Mouse (Mus musculus) heart, embryonic 14.5 days (tissue): ENCODE measurements around the gene Atp1a3. TPM values are rescaled to one million over a fixed set of nuclear protein-coding genes. Genes with fewer than 3 reads are reported as not detected.
A peak's percentile ranks its signal among the peaks of the same experiment; 100 is the strongest.
"Not testable (repeated sequence)": the region's sequence is repeated elsewhere in the genome, so short reads cannot be mapped to it uniquely, and the experiment has no call there.

Source experiments
- ATAC-seq: fragments of 200-750 bp; cut with Nextera tagmentation; 2 replicates; pipeline ENCODE4 v1.8.0; 2017; ENCODE audit warnings: low read depth, moderate TSS enrichment; ENCODE audit not compliant: insufficient number of reproducible peaks, insufficient read depth, low FRiP score
- H3K27ac ChIP-seq, 2 experiments: fragments of 200-500 bp in 1 of 2; fragments of 300-500 bp in 1 of 2; sonication (generic) in 1 of 2; replicated peaks in 1 of 2; 2 replicates each; pipeline ENCODE4 v1.5.1; 2012 to 2014; ENCODE audit warnings: low read depth in 2 of 2, low read length in 2 of 2, control low read depth in 1 of 2, mild to moderate bottlenecking in 1 of 2, mixed read lengths in 1 of 2; ENCODE audit not compliant: control insufficient read depth in 1 of 2, insufficient read depth in 1 of 2
- H3K27me3 ChIP-seq: fragments of 300-500 bp; sonication (generic); 2 replicates; pipeline ENCODE4 v1.6.1; 2014; ENCODE audit warnings: mild to moderate bottlenecking, low read length, control low read depth; ENCODE audit not compliant: control insufficient read depth, insufficient read depth
- H3K36me3 ChIP-seq: fragments of 300-500 bp; sonication (generic); 2 replicates; pipeline ENCODE4 v1.6.1; 2014; ENCODE audit warnings: mild to moderate bottlenecking, control low read depth, low read length, mixed read lengths; ENCODE audit not compliant: control insufficient read depth, insufficient read depth
- H3K4me1 ChIP-seq, 2 experiments: fragments of 200-500 bp in 1 of 2; fragments of 300-500 bp in 1 of 2; sonication (generic) in 1 of 2; 2 replicates each; pipeline ENCODE4 v1.6.1; 2012 to 2014; ENCODE audit warnings: low read length in 2 of 2, control low read depth in 1 of 2, mixed read lengths in 1 of 2; ENCODE audit not compliant: control insufficient read depth in 2 of 2, insufficient read depth in 2 of 2
- H3K4me2 ChIP-seq: fragments of 300-500 bp; sonication (generic); 2 replicates; pipeline ENCODE4 v1.6.1; 2014; ENCODE audit warnings: mild to moderate bottlenecking, low read length
- H3K4me3 ChIP-seq, 2 experiments: fragments of 200-500 bp in 1 of 2; fragments of 300-500 bp in 1 of 2; sonication (generic) in 1 of 2; 2 replicates each; pipeline ENCODE4 v1.5.1; 2012 to 2014; ENCODE audit warnings: low read length in 2 of 2, mild to moderate bottlenecking in 2 of 2, control low read depth in 1 of 2, low read depth in 1 of 2, moderate library complexity in 1 of 2; ENCODE audit not compliant: control insufficient read depth in 1 of 2, insufficient read depth in 1 of 2
- H3K9ac ChIP-seq: fragments of 300-500 bp; sonication (generic); 2 replicates; pipeline ENCODE4 v1.6.1; 2014; ENCODE audit warnings: mild to moderate bottlenecking, low read length
- H3K9me3 ChIP-seq: fragments of 300-500 bp; sonication (generic); 2 replicates; pipeline ENCODE4 v1.6.1; 2016; ENCODE audit warnings: low read length, control low read depth; ENCODE audit not compliant: control insufficient read depth
- WGBS: fragments of 180-500 bp; shearing (Covaris S2); extraction: QIAGEN DNeasy Blood & Tissue Kit; methylation state at CpG from one replicate; pipeline ENCODE4 v1.1.7; 2014; 5-methylcytosine and 5-hydroxymethylcytosine counted together
- polyA plus RNA-seq: library from polyadenylated mRNA; unstranded; fragments of >200 nt; fragmentation: Nextera tagmentation; extraction: Ambion mirVana; gene quantifications from 2 replicates; pipeline ENCODE4 v1.2.1, GENCODE M21; 2014

Atp1a3 gene
- polyA plus RNA-seq, result 0.67 and 0.76 TPM in 2 replicates

DNA sequence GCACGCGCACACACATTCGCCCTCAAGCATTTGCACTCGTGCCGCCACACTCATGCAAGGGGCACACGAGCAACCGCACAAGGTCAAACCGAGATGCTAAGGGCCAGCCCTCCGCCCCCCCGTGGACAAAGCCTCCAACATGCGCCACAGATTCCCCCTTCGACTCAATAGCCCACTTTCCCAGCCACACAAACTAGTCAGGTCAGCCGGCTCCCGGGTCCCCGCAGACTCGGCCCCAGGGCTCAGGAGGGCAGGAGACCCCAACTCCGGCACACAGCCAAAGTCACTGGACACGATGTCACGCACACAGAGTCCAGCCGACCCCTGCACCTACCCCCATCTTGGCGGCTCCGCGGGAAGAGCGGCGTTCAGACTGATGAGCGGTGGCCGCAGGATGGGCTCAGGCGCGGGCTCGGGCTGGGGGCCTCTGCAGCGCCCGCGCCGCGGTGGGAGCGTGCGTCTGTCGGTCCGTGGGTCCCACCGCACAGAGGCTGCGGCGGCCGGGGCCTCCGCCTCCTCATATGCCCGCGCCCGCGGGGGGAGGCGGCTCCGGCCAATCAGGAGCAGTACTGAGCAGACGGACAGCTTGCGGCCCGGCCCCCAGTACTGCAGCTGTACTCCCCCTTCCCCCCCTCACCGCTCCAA is at the start of gene Atp1a3:
Gene Atp1a3 (minus strand): TSS at position 538 of the 645 bp plus-strand sequence.
- Histone ChIP-seq H3K27me3 (peaks cover 74% of the 10 kb centered on the region), H3K4me1 (peaks cover 12 to 25% of the 10 kb centered on the region in 2 experiments; a peak in 3 of 4 replicates), H3K27ac (no peak within 1 kb of the TSS), H3K36me3 (no peaks in the 10 kb centered on the region), H3K4me3 (peak within 1 kb of the TSS; percentile 36 to 38), H3K4me2 (peak within 1 kb of the TSS; percentile 62), H3K9ac (no peak within 1 kb of the TSS), H3K9me3 (no peaks in the 10 kb centered on the region)
- ATAC-seq, result no peak
- 2% methylated on average over 46 of the region's 54 CpGs for WGBS

DNA sequence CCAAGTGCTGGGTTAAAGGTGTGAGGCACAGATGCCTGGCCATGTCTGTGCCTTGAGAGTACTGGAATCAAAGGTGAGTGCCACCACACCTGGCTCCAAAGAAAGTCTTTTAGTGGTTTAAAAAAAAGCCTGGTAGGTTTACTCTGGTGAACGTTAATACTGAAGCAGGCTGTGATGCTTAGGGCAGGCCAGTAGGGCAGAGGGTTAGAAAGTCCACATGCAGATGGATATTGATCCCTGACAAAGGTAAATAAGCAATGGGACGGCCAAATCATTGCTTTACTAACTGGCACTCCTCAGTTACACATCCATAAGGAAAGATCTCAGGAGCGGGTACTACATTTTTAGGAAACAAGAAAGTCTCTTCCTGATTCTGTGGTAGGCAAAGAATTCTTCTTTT is 46.8 kb upstream of the Atp1a3 start:
- no peak for ATAC-seq
- H3K9ac ChIP-seq, result no peak overlapping the region
- H3K4me3 ChIP-seq, result no peak overlapping the region
- no peaks in the 10 kb centered on the region for H3K27me3 ChIP-seq
- H3K36me3 ChIP-seq, result peaks cover 55% of the 10 kb centered on the region
- peaks cover 16 to 26% of the 10 kb centered on the region in 2 experiments for H3K4me1 ChIP-seq
- no peaks in the 10 kb centered on the region for H3K9me3 ChIP-seq
- 93% methylated on average over 3 of the region's 3 CpGs for WGBS
- no peak overlapping the region for H3K4me2 ChIP-seq
- H3K27ac ChIP-seq, result no peak overlapping the region

DNA sequence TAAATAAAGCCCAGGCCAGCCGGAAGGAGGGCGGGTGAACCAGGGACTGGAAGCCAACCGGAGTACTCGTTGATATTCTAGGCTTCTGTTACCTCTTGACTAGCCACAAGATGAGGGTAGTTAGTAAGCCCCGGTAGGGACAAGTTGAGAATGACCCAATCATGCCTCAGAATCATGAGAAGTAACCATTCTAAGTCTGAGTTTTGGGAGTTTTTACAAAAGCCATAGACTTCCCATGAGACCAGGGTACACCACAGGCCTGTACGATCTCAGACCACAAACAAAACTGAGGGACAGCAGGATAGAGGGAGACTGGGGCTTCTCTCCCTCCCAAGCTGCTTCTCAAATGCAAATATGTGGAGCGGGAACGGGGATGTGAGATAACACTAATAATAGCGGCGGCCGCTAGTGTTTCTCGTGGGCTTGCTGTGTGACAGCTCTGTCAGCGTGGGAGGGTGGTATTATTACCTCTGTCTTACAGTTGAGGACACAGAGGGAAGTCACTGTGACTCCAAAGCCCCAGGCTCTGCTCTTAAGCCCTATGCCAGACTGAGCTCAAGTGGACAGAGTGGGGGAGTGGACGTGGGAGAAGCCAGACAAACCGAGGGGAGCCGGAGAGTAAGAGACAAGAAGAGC is 43.7 kb upstream of the Atp1a3 start:
- 54% methylated on average over 16 of the region's 16 CpGs for WGBS
- Histone ChIP-seq H3K9me3 (no peaks in the 10 kb centered on the region), H3K36me3 (peaks cover 54% of the 10 kb centered on the region), H3K4me3 (no peak overlapping the region), H3K27me3 (no peaks in the 10 kb centered on the region), H3K27ac (no peak overlapping the region), H3K4me1 (peaks cover 6 to 13% of the 10 kb centered on the region in 2 experiments; a peak in 3 of 4 replicates), H3K9ac (no peak overlapping the region; the same call in 1 of the 2 replicates), H3K4me2 (no peak overlapping the region)
- no peak for ATAC-seq

DNA sequence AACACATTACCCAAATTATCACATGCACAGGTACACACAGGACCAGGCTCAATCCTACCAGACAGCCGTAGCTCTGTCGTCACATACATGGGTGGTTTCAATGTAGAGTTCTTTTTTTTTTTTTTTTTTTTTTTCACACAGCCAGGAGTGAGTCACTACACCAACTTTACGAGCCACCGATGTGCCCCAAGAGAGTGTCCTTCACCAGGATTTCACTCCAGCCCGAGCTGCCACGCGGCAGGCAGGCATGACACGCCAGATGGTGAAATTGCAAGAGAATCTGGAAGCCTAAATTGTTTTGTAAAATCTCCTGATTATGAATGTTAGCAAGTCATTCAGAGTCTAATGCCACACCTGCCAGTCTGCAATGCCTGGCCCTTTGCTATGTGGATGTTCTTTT is 41.6 kb upstream of the Atp1a3 start:
- H3K27me3 ChIP-seq, result no peaks in the 10 kb centered on the region
- 84% methylated on average over 8 of the region's 8 CpGs for WGBS
- ATAC-seq, result no peak
- peaks cover 57% of the 10 kb centered on the region for H3K36me3 ChIP-seq
- H3K4me3 ChIP-seq, result no peak overlapping the region
- no peaks in the 10 kb centered on the region for H3K9me3 ChIP-seq
- H3K9ac ChIP-seq, result no peak overlapping the region
- H3K4me2 ChIP-seq, result no peak overlapping the region
- H3K27ac ChIP-seq, result no peak overlapping the region
- H3K4me1 ChIP-seq, result peaks cover 6 to 13% of the 10 kb centered on the region in 2 experiments; a peak in 3 of 4 replicates

DNA sequence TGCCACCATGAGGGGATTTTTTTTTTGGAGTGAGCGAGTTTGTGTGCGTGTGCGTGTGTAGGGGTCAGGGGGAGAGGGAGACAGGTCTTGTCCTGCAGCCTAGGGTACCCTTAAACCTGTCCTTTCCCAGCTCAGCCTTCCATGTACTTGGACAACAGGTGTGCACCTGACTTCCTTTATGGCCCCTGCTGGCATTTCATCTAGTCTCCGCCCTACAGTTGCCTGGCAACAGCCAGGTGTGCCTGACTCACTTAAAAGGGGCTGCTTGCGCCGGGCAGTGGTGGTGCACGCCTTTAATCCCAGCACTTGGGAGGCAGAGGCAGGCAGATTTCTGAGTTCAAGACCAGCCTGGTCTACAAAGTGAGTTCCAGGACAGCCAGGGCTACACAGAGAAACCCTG is 38.8 kb upstream of the Atp1a3 start:
- not testable (repeated sequence) for H3K4me2 ChIP-seq, H3K4me1 ChIP-seq, H3K4me3 ChIP-seq, H3K9ac ChIP-seq, H3K9me3 ChIP-seq, ATAC-seq, H3K27ac ChIP-seq, H3K27me3 ChIP-seq
- 96% methylated on average over 7 of the region's 7 CpGs for WGBS
- H3K36me3 ChIP-seq, result peaks cover 78% of the 10 kb centered on the region

DNA sequence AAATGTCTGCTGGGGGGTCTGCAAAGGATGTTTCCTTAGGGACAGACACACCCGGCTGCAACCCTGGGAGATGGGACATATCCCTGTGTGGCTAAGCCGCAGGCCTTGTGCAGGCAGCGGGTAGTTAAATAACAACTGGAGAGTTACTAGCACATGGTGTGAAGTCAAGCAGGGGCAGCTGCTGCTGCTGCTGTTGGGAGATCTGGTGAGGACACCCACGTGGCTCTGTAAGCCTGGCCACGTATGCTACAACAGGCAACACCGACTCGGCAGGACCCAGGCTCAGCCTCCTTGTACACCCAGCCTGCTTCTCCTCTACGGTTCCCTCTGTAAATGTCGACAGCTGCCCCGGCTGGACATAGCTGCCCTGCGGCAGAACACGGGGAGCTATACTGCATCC is 36.2 kb upstream of the Atp1a3 start:
- no peak overlapping the region for H3K4me3 ChIP-seq
- no peak overlapping the region for H3K27ac ChIP-seq
- 78% methylated on average over 12 of the region's 12 CpGs for WGBS
- no peak overlapping the region for H3K4me2 ChIP-seq
- H3K4me1 ChIP-seq, result no peaks in the 10 kb centered on the region
- no peaks in the 10 kb centered on the region for H3K27me3 ChIP-seq
- ATAC-seq, result no peak
- no peak overlapping the region for H3K9ac ChIP-seq
- H3K36me3 ChIP-seq, result peaks cover 74% of the 10 kb centered on the region
- no peaks in the 10 kb centered on the region for H3K9me3 ChIP-seq

DNA sequence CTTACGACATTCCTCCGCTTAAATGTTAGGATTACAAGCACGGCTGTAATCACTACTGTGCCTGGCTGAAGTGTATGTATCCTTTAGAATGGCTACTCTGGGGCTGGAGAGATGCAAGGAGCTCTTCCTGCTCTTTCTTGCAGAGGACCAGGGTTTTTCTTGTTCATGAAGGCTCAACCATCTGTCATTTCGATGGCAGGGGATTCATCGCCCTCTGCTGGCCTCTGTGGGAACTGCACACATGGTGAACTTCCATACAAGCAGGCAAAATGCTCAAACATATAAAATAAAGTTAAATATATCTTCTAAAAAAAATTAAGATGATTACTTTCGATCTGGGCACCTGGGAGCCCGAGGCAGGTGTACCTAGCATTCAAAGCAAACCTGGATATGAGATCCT is 30.2 kb upstream of the Atp1a3 start:
- Histone ChIP-seq H3K27ac (no peak overlapping the region), H3K4me3 (no peak overlapping the region), H3K4me1 (no peaks in the 10 kb centered on the region), H3K36me3 (peaks cover 41% of the 10 kb centered on the region), H3K9me3 (no peaks in the 10 kb centered on the region), H3K4me2 (no peak overlapping the region), H3K9ac (no peak overlapping the region), H3K27me3 (no peaks in the 10 kb centered on the region)
- 47% methylated on average over 7 of the region's 7 CpGs for WGBS
- ATAC-seq, result no peak
